Mouse (Mus musculus) neural tube, embryonic 12.5 days (tissue): ENCODE results near the gene Gm13539. TPM values are rescaled to one million over a fixed set of nuclear protein-coding genes. Genes with fewer than 3 reads are reported as not detected.
"Not testable (repeated sequence)": the region's sequence is repeated elsewhere in the genome, so short reads cannot be mapped to it uniquely, and the experiment has no call there.

ENCODE experiments used
- ATAC-seq: fragments of 200-750 bp; cut with Nextera tagmentation; 2 replicates; pipeline ENCODE4 v1.8.0; 2017; ENCODE audit warnings: low read depth, mild to moderate bottlenecking, moderate TSS enrichment, moderate library complexity; ENCODE audit not compliant: low FRiP score
- H3K27ac ChIP-seq: fragments of 300-500 bp; sonication (generic); 2 replicates; pipeline ENCODE4 v1.5.1; 2016
- H3K27me3 ChIP-seq: fragments of 300-500 bp; sonication (generic); replicated peaks from 2 replicates; pipeline ENCODE4 v1.6.1; 2016; ENCODE audit warnings: mild to moderate bottlenecking
- H3K36me3 ChIP-seq: fragments of 300-500 bp; sonication (generic); 2 replicates; pipeline ENCODE4 v1.6.1; 2016; ENCODE audit warnings: mild to moderate bottlenecking
- H3K4me1 ChIP-seq: fragments of 300-500 bp; sonication (generic); 2 replicates; pipeline ENCODE4 v1.6.1; 2016
- H3K4me2 ChIP-seq: fragments of 300-500 bp; sonication (generic); replicated peaks from 2 replicates; pipeline ENCODE4 v1.6.1; 2016; ENCODE audit warnings: mild to moderate bottlenecking
- H3K4me3 ChIP-seq: fragments of 300-500 bp; sonication (generic); 2 replicates; pipeline ENCODE4 v1.5.1; 2016
- H3K9ac ChIP-seq: fragments of 300-500 bp; sonication (generic); 2 replicates; pipeline ENCODE4 v1.6.1; 2016; ENCODE audit warnings: mild to moderate bottlenecking
- H3K9me3 ChIP-seq: fragments of 300-500 bp; sonication (generic); 2 replicates; pipeline ENCODE4 v1.6.1; 2016; ENCODE audit warnings: mild to moderate bottlenecking
- WGBS: fragments of 180-500 bp; shearing (Covaris S2); methylation state at CpG from one replicate; pipeline ENCODE4 v1.1.7; 2016; 5-methylcytosine and 5-hydroxymethylcytosine counted together
- polyA plus RNA-seq: library from polyadenylated mRNA; unstranded; fragments of >200 nt; fragmentation: Nextera tagmentation; extraction: Ambion mirVana; gene quantifications from 2 replicates; pipeline ENCODE4 v1.2.1, GENCODE M21; 2016

Gene Gm13539
- polyA plus RNA-seq, 1 experiment from 2014 or later = not detected

- Histone ChIP-seq H3K4me3 (no peak overlapping the region), H3K27ac (no peak overlapping the region), H3K27me3 (no peaks in the 10 kb centered on the region), H3K36me3 (no peaks in the 10 kb centered on the region), H3K4me1 (no peaks in the 10 kb centered on the region), H3K9ac (no peak overlapping the region), H3K4me2 (no peak overlapping the region), H3K9me3 (no peaks in the 10 kb centered on the region)
- ATAC-seq = no peak
- WGBS = 93% methylated on average over 9 of the region's 9 CpGs
Observed at GRCm38 (mm10) chr2:25779076-25779475, 3.0 kb upstream of the Gm13539 start.

DNA sequence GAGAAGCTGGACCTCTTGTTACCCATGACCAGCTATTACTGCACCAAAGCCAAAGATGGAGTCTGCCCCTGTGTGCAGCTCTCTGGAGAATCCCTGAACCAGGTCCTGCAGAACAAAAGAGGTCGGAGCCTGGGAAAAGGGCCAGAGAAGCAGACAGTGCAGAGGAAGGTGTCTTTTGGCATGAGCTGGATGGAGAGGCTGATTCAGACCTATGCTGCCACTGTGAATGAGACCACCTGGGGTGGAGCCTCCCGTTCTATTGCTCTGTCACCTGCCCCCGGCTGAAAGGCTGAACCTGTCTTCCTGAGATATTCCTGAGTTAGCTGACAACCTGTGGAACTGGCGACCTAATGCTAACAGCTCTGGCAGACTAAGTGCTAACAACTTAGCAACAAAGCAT is 1.1 kb upstream of the Gm13539 start:
- 61% methylated on average over 4 of the region's 4 CpGs for WGBS
- H3K27ac ChIP-seq = no peak overlapping the region
- no peak overlapping the region for H3K4me3 ChIP-seq
- no peak overlapping the region for H3K9ac ChIP-seq
- no peaks in the 10 kb centered on the region for H3K36me3 ChIP-seq
- H3K4me2 ChIP-seq = no peak overlapping the region
- no peaks in the 10 kb centered on the region for H3K4me1 ChIP-seq
- H3K9me3 ChIP-seq = no peaks in the 10 kb centered on the region
- no peaks in the 10 kb centered on the region for H3K27me3 ChIP-seq
- ATAC-seq = no peak

DNA sequence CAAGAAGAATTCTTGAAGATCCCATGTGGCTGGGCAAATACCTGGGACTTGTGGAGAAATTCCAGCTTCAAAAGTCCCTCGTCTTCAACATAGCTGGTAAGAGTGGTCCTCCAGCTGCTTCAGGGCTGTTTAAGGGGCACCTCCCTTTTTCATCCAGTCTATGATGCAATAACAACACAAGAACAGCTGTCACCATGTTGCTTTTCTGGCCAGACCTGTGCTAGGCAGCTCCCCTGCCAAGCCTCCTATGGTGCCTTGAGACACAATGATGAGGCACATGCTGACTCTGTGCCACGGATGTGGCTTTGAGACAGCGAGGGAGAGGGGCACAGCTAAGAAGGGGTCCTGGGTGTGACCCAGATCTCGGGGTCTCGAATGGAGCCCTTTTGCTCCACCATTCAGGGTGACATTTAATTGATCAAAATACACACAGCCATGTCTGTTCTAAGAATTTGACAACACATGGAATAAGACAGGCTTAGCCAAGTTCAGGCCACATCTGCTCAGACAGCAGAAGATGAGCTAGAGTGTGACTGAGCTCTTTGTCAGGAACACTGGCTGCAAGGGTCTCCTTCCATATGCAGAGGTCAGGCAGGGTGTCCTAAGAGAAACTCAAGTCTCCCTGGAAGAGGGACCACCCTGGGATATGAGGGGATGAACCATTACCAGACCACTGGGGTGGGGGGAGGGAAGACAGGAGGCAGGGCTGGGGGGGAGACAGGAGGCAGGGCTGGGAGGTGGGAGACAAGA is 3.7 kb downstream of the Gm13539 start:
- no peaks in the 10 kb centered on the region for H3K9me3 ChIP-seq
- 0 out of 2 replicates have a peak, but pooled peaks cover 3% of the 10 kb centered on the region for H3K4me1 ChIP-seq
- no peaks in the 10 kb centered on the region for H3K36me3 ChIP-seq
- no peak overlapping the region for H3K9ac ChIP-seq
- ATAC-seq = no peak
- no peaks in the 10 kb centered on the region for H3K27me3 ChIP-seq
- 70% methylated on average over 5 of the region's 5 CpGs for WGBS
- H3K27ac ChIP-seq = no peak overlapping the region
- no peak overlapping the region for H3K4me2 ChIP-seq
- H3K4me3 ChIP-seq = no peak overlapping the region

DNA sequence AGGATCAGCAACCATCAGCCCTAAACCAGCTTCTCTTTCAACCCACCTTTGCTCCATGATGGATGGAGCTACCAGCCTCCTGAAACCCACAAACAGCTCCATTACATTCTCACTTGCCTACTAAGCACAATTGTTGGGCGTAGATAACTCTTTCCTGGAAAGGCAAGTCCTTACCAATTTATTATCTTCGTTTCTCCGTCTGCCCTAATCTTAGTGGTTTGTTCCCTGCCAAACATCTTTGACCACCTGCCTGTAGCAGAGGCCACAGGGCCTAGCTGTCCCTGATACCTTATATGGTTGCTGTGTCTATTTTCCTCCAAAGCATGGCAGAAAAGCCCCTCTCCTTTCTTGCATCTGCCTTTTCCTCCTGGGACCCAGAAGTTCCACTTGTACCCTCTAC is 7.0 kb downstream of the Gm13539 start:
- Histone ChIP-seq H3K27ac (no peak overlapping the region), H3K36me3 (no peaks in the 10 kb centered on the region), H3K4me1 (0 out of 2 replicates have a peak, but pooled peaks cover 3% of the 10 kb centered on the region), H3K4me2 (no peak overlapping the region), H3K9me3 (no peaks in the 10 kb centered on the region), H3K9ac (no peak overlapping the region), H3K4me3 (no peak overlapping the region), H3K27me3 (no peaks in the 10 kb centered on the region)
- no peak for ATAC-seq
- 92% methylated on average over 3 of the region's 3 CpGs for WGBS

DNA sequence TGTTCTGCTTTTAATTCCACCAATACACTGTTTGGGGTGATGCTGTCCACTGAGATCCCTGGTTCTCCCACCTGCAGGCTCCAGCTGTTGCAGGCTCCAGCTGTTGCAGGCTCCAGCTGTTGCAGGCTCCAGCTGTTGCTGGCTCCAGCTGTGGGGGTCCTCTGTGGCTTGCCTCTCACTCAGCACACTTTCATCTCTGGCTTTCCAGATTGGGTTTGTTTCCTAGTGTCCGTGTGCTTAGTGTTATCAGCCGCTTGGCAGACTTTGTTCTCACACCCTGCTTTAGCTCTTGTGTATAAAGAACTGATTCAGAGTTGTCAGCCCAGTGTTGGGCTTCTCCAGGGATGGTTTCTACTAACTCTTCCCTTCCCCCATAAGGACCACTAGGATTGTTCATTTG is 15.6 kb downstream of the Gm13539 start:
- 53% methylated on average over 2 of the region's 2 CpGs for WGBS
- Histone ChIP-seq H3K36me3 (no peaks in the 10 kb centered on the region), H3K4me3 (no peak overlapping the region), H3K27me3 (no peaks in the 10 kb centered on the region), H3K4me2 (no peak overlapping the region), H3K9ac (no peak overlapping the region), H3K27ac (no peak overlapping the region), H3K4me1 (no peaks in the 10 kb centered on the region), H3K9me3 (no peaks in the 10 kb centered on the region)
- no peak for ATAC-seq

DNA sequence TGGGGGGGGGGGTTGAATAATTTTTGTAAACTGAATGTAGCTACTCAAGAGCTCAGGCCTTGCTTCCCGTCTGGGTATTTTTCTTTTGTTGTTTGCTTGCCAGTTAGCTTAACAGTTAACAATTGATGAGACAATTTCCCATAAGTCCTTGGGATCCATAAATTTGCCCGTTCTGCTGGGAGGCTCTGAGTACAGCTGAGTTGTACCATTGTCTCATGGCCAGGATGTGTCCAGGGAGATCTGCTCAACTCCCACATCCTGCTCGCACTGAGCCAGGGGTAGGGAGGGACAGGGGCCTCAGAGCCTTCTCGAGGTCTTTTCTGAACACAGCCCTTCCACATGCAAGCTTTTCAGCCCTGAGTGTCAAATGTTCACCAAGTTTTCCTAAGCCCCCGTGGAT is 16.0 kb downstream of the Gm13539 start:
- WGBS = 42% methylated on average over 5 of the region's 5 CpGs
- H3K36me3 ChIP-seq = no peaks in the 10 kb centered on the region
- no peak overlapping the region for H3K27ac ChIP-seq
- no peak overlapping the region for H3K4me3 ChIP-seq
- ATAC-seq = no peak
- no peaks in the 10 kb centered on the region for H3K9me3 ChIP-seq
- H3K9ac ChIP-seq = no peak overlapping the region
- no peaks in the 10 kb centered on the region for H3K27me3 ChIP-seq
- H3K4me2 ChIP-seq = no peak overlapping the region
- H3K4me1 ChIP-seq = no peaks in the 10 kb centered on the region

DNA sequence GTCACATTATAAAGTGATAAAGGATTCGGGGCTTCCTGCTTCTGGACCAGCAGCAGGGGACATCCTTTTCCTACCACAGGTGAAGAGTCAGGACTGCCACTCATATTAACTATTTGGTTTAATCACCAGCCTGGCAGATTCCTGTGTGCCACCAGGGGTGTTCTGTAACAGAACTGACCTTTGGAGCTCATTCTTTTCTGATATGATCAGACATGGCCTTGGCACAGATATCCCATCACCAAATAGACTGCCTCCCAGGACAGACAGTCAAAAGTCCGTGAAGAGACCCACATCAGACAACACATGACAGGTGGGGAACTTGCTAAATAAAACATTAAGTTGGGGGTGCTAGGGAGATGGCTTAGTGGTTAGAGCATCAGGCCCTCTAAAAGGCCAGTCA is 29.7 kb downstream of the Gm13539 start:
- H3K9ac ChIP-seq = no peak overlapping the region
- H3K36me3 ChIP-seq = no peaks in the 10 kb centered on the region
- H3K4me2 ChIP-seq = no peak overlapping the region
- no peak for ATAC-seq
- WGBS = 89% methylated on average over 2 of the region's 2 CpGs
- no peak overlapping the region for H3K27ac ChIP-seq
- H3K9me3 ChIP-seq = no peaks in the 10 kb centered on the region
- no peak overlapping the region for H3K4me3 ChIP-seq
- no peaks in the 10 kb centered on the region for H3K4me1 ChIP-seq
- no peaks in the 10 kb centered on the region for H3K27me3 ChIP-seq

DNA sequence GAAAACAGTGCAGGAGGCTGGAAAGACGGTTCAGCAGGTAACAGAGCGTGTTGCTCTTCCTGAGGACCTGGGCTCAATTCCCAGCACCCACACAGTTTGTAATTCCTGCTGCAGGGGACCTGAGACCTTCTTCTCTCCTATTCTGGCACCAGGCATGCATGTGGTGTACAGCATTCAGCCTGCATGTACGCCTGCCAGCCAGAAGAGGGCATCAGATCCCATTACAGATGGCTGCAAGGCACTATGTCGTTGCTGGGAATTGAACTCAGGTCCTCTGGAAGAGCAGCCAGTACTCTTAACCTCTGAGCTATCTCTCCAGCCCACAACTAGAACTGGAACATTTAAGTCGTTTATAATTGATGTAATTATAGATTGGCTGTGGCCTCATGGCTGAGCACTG is 31.3 kb downstream of the Gm13539 start:
- Histone ChIP-seq H3K9ac (no peak overlapping the region), H3K27me3 (no peaks in the 10 kb centered on the region), H3K4me3 (no peak overlapping the region), H3K4me1 (no peaks in the 10 kb centered on the region), H3K4me2 (no peak overlapping the region), H3K9me3 (no peaks in the 10 kb centered on the region), H3K36me3 (no peaks in the 10 kb centered on the region), H3K27ac (no peak overlapping the region)
- ATAC-seq = no peak
- WGBS = 83% methylated on average over 5 of the region's 5 CpGs

DNA sequence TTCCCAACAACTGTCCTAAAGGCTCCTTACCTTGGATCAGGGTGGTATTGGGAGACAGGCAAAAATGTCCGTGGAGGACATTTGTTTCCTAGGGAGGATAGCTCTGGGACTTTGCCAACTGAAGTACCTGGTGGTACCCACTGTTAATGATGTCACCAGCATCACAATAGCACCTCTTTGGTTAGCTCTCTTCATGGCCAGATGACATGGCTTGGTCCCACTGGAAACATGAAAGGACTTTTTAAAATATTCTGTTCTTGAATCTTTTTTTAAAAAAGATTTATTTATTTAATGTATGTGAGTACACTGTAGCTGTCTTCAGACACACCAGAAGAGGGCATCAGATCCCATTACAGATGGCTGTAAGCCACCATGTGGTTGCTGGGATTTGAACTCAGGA is 33.7 kb downstream of the Gm13539 start, which contains the start of gene Glt6d1:
Gene Glt6d1, minus strand, starts transcription at position 101 of the 400 bp plus-strand sequence.
- not testable (repeated sequence) for H3K9me3 ChIP-seq, H3K27ac ChIP-seq, H3K4me3 ChIP-seq, H3K27me3 ChIP-seq, ATAC-seq, H3K4me1 ChIP-seq, H3K36me3 ChIP-seq, H3K4me2 ChIP-seq, H3K9ac ChIP-seq
- 70% methylated on average over 1 of the region's 1 CpGs for WGBS

DNA sequence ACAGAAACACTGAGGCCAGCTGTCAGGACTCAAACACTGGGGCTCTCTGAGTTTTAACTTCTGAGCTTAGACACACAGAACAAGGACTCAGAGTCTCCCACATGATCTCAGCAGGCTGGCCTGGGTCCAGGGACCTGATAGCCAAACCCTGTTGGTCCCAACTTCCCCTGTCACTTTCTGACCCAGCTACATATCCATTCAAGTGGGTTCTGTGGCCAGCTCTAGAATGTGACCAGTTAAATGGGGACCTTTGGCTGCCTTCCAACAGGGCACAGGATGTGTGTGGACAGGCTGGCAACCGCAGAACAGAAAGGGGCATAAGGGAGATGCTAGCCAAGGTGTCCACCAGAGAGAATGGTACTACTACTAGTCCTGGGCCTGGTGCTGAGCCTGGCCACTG is 40.7 kb downstream of the Gm13539 start, which contains the start of gene Lcn9:
Gene Lcn9, plus strand, starts transcription at position 348 of the 400 bp plus-strand sequence.
- WGBS = 100% methylated on average over 1 of the region's 1 CpGs
- Histone ChIP-seq H3K36me3 (no peaks in the 10 kb centered on the region), H3K9me3 (no peaks in the 10 kb centered on the region), H3K27me3 (no peaks in the 10 kb centered on the region), H3K4me1 (no peaks in the 10 kb centered on the region), H3K27ac (no peak within 1 kb of the TSS), H3K4me2 (no peak within 1 kb of the TSS), H3K4me3 (no peak within 1 kb of the TSS), H3K9ac (no peak within 1 kb of the TSS)
- ATAC-seq = no peak

- no peak overlapping the region for H3K4me2 ChIP-seq
- H3K9ac ChIP-seq = no peak overlapping the region
- WGBS = 88% methylated on average over 3 of the region's 3 CpGs
- H3K36me3 ChIP-seq = no peaks in the 10 kb centered on the region
- no peaks in the 10 kb centered on the region for H3K27me3 ChIP-seq
- H3K9me3 ChIP-seq = no peaks in the 10 kb centered on the region
- no peak overlapping the region for H3K4me3 ChIP-seq
- ATAC-seq = no peak
- H3K27ac ChIP-seq = no peak overlapping the region
- no peaks in the 10 kb centered on the region for H3K4me1 ChIP-seq
Observed at GRCm38 (mm10) chr2:25824751-25825150, 42.7 kb downstream of the Gm13539 start.

DNA sequence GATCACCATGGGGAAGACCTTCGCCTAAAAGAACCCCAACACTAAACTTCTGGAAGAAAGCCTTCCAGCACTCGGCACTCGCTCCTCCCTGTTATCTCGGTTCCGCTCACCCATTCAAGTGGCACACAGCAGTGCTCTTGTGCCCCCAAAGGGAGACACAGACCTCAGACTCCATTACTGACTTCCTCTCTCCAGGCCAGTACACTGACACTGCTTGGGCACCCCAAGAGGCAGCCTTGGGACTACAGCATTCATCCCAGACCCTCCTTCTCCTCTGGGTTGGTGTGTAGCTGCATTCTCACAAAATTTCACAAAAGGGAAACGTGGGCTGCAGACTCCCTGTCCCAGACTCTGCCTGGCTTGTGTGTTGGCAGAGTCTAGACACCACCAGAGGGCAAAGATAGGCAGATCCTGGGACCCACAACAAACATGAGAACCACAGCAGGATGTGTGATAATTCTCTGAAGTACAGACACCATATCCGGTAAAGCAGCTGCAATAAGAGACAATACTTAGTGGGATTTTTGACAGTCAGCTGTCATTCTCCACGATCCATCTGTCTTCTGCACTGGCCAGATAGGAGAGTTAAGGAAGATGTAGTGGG is 46.4 kb downstream of the Gm13539 start:
- Histone ChIP-seq H3K9ac (no peak overlapping the region), H3K4me3 (no peak overlapping the region), H3K27ac (no peak overlapping the region), H3K4me2 (no peak overlapping the region), H3K4me1 (no peaks in the 10 kb centered on the region), H3K27me3 (no peaks in the 10 kb centered on the region), H3K9me3 (no peaks in the 10 kb centered on the region), H3K36me3 (no peaks in the 10 kb centered on the region)
- 84% methylated on average over 8 of the region's 8 CpGs for WGBS
- ATAC-seq = no peak

DNA sequence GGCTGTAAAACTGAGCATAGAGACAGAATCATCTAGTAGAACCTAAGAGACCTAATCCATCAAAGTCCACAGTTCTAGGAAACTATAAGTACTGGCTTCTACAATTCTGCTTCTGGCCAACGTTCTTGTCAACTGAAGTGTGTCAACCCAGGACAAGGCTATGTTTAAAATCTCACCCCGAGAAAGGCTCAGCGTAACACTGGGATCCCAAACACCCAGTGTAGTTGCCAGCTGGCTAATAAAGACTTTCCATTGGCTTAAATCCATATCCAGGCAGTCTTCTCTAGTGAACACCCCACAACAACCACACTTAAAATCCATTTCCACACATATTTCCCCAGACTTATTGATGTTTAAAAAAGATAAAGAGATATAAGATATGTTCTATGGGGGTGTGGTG is 48.7 kb downstream of the Gm13539 start:
- H3K4me1 ChIP-seq = no peaks in the 10 kb centered on the region
- H3K36me3 ChIP-seq = no peaks in the 10 kb centered on the region
- H3K27me3 ChIP-seq = no peaks in the 10 kb centered on the region
- no peaks in the 10 kb centered on the region for H3K9me3 ChIP-seq
- no peak overlapping the region for H3K9ac ChIP-seq
- ATAC-seq = no peak
- 87% methylated on average over 3 of the region's 3 CpGs for WGBS
- H3K4me3 ChIP-seq = no peak overlapping the region
- no peak overlapping the region for H3K4me2 ChIP-seq
- H3K27ac ChIP-seq = no peak overlapping the region
